Mouse (Mus musculus): ENCODE measurements at regions not wholly inside any gene's neighbourhood (a gene's known extent, or its start where the extent isn't known, plus 50 kb on each side); places are given as distances from the start of the nearest gene placed in this dataset.

GRCm38 (mm10) chr13:44235941-44236340 lies 451.4 kb downstream of the Cd83 start:
- Histone ChIP-seq H3K4me2 (no peak overlapping the region), H3K4me1 (ENCODE audit: control insufficient read depth, insufficient read depth, low read length) (peaks cover 9% of the 10 kb centered on the region), H3K4me3 (ENCODE audit: low read depth, low read length) (no peak overlapping the region), H3K27me3 (ENCODE audit: control insufficient read depth, insufficient read depth, low read length) (no peaks in the 10 kb centered on the region), H3K9ac (ENCODE audit: low read depth, low read length) (no peak overlapping the region), H3K36me3 (ENCODE audit: control insufficient read depth, insufficient read depth, low read length) (no peaks in the 10 kb centered on the region), H3K9me3 (replicated peaks; ENCODE audit: control insufficient read depth, low read length) (no peaks in the 10 kb centered on the region), H3K27ac (ENCODE audit: low read depth, low read length) (no peak overlapping the region)
- no peak for ATAC-seq (replicated peaks; ENCODE audit: insufficient number of reproducible peaks, low FRiP score, low TSS enrichment)
- 67% methylated on average over 2 of the region's 2 CpGs for WGBS (ENCODE audit: insufficient replicate concordance)

DNA sequence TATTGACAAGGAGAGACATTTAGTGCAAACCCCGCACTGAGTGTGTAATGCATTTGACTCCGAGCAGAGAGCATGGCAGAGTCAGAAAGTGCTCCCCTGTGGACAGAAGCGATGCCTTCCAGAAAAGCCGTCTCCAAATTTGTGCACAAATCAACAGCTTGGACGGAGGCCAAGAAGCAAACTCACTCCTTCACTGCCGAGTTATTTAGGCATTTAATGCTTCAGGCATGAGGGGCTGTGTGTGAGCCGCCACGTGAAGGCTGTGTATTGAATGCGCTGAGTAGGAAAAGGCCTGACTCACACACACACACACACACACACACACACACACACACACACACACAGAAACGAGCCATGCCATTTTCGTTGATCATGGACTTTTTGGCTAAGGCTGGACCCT lies 453.7 kb downstream of the Cd83 start:
- no peak overlapping the region for H3K9ac ChIP-seq (ENCODE audit: low read depth, low read length)
- H3K9me3 ChIP-seq (replicated peaks; ENCODE audit: control insufficient read depth, low read length), result no peaks in the 10 kb centered on the region
- H3K4me2 ChIP-seq, result no peak overlapping the region
- WGBS (ENCODE audit: insufficient replicate concordance), result 49% methylated on average over 11 of the region's 11 CpGs
- H3K27me3 ChIP-seq (ENCODE audit: control insufficient read depth, insufficient read depth, low read length), result no peaks in the 10 kb centered on the region
- no peak for ATAC-seq (replicated peaks; ENCODE audit: insufficient number of reproducible peaks, low FRiP score, low TSS enrichment)
- peaks cover 2% of the 10 kb centered on the region; the same call in 1 of the 2 replicates for H3K4me1 ChIP-seq (ENCODE audit: control insufficient read depth, insufficient read depth, low read length)
- H3K27ac ChIP-seq (ENCODE audit: low read depth, low read length), result no peak overlapping the region
- no peak overlapping the region for H3K4me3 ChIP-seq (ENCODE audit: low read depth, low read length)
- H3K36me3 ChIP-seq (ENCODE audit: control insufficient read depth, insufficient read depth, low read length), result no peaks in the 10 kb centered on the region

- no peak overlapping the region for H3K27ac ChIP-seq (ENCODE audit: low read depth, low read length)
- no peak overlapping the region for H3K4me2 ChIP-seq
- 86% methylated on average over 6 of the region's 6 CpGs for WGBS (ENCODE audit: insufficient replicate concordance)
- H3K4me3 ChIP-seq (ENCODE audit: low read depth, low read length), result no peak overlapping the region
- H3K4me1 ChIP-seq (ENCODE audit: control insufficient read depth, insufficient read depth, low read length), result peaks cover 8% of the 10 kb centered on the region; the same call in 1 of the 2 replicates
- no peak overlapping the region for H3K9ac ChIP-seq (ENCODE audit: low read depth, low read length)
- H3K9me3 ChIP-seq (replicated peaks; ENCODE audit: control insufficient read depth, low read length), result no peaks in the 10 kb centered on the region
- no peaks in the 10 kb centered on the region for H3K36me3 ChIP-seq (ENCODE audit: control insufficient read depth, insufficient read depth, low read length)
- no peaks in the 10 kb centered on the region for H3K27me3 ChIP-seq (ENCODE audit: control insufficient read depth, insufficient read depth, low read length)
- ATAC-seq (replicated peaks; ENCODE audit: insufficient number of reproducible peaks, low FRiP score, low TSS enrichment), result no peak
Measured at GRCm38 (mm10) chr13:44243211-44243610, 458.6 kb downstream of the Cd83 start.

DNA sequence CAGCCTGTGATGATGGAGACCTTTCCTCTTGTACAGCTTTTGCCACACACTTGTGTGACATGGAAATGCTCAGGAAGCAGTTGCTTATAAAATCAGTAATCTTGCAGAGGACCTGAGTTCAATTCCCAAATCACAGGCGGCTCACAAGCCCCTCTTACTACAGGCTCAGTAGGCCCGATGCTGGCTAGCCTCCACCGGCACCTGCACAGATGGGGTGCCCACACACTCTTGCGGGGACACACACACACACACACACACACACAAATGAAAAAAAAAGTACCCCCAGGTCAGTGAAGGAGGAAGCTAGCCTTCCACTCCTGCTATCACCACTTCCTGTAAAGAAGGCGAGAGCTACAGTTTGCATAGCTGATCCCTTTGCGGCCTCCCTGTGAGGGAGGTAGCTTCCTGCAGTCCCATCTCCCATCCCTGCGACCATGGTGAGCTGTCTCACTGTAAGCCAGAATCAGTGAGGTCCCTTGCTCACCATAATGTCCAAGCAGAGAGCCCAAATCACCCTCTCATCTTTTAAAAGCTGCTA lies 462.2 kb downstream of the Cd83 start:
- peaks cover 10% of the 10 kb centered on the region for H3K4me1 ChIP-seq (ENCODE audit: control insufficient read depth, insufficient read depth, low read length)
- H3K9ac ChIP-seq (ENCODE audit: low read depth, low read length), result no peak overlapping the region
- H3K36me3 ChIP-seq (ENCODE audit: control insufficient read depth, insufficient read depth, low read length), result no peaks in the 10 kb centered on the region
- no peak overlapping the region for H3K4me2 ChIP-seq
- 73% methylated on average over 7 of the region's 7 CpGs for WGBS (ENCODE audit: insufficient replicate concordance)
- H3K9me3 ChIP-seq (replicated peaks; ENCODE audit: control insufficient read depth, low read length), result no peaks in the 10 kb centered on the region
- no peak overlapping the region for H3K4me3 ChIP-seq (ENCODE audit: low read depth, low read length)
- H3K27me3 ChIP-seq (ENCODE audit: control insufficient read depth, insufficient read depth, low read length), result no peaks in the 10 kb centered on the region
- no peak overlapping the region; the same call in 1 of the 2 replicates for H3K27ac ChIP-seq (ENCODE audit: low read depth, low read length)
- no peak for ATAC-seq (replicated peaks; ENCODE audit: insufficient number of reproducible peaks, low FRiP score, low TSS enrichment)

- peak overlapping the region; percentile 18 for H3K4me2 ChIP-seq
- H3K27ac ChIP-seq (ENCODE audit: low read depth, low read length), result peak overlapping the region; percentile 88
- no peaks in the 10 kb centered on the region for H3K36me3 ChIP-seq (ENCODE audit: control insufficient read depth, insufficient read depth, low read length)
- peaks cover 11% of the 10 kb centered on the region for H3K4me1 ChIP-seq (ENCODE audit: control insufficient read depth, insufficient read depth, low read length)
- H3K4me3 ChIP-seq (ENCODE audit: low read depth, low read length), result no peak overlapping the region
- H3K27me3 ChIP-seq (ENCODE audit: control insufficient read depth, insufficient read depth, low read length), result no peaks in the 10 kb centered on the region
- no peaks in the 10 kb centered on the region for H3K9me3 ChIP-seq (replicated peaks; ENCODE audit: control insufficient read depth, low read length)
- H3K9ac ChIP-seq (ENCODE audit: low read depth, low read length), result no peak overlapping the region
- no peak for ATAC-seq (replicated peaks; ENCODE audit: insufficient number of reproducible peaks, low FRiP score, low TSS enrichment)
- 53% methylated on average over 11 of the region's 11 CpGs for WGBS (ENCODE audit: insufficient replicate concordance)
Measured at GRCm38 (mm10) chr13:44247861-44248260, 463.3 kb downstream of the Cd83 start.

DNA sequence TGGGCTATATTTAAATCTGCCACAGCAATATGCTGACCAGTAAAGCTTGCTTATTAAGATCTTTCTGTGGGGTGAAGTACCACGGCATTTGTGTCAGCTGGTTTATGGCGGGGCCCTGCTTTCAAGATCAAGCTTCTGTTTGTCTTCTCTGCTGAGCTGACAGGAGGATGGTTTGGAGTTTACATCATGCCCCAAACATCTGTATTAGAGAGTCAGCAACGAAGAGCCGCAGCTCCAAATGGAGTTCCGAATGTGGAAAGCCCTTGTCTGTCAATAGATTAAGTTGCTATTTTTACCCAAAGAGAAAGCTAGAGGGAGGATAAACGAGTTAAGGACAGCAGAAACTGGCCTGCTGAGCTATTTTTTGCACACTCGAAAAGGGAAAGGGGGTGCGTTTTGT lies 463.8 kb downstream of the Cd83 start:
- Histone ChIP-seq H3K9ac (ENCODE audit: low read depth, low read length) (no peak overlapping the region), H3K4me2 (peak overlapping the region; percentile 18), H3K36me3 (ENCODE audit: control insufficient read depth, insufficient read depth, low read length) (no peaks in the 10 kb centered on the region), H3K27me3 (ENCODE audit: control insufficient read depth, insufficient read depth, low read length) (no peaks in the 10 kb centered on the region), H3K27ac (ENCODE audit: low read depth, low read length) (peak overlapping the region; percentile 88), H3K4me1 (ENCODE audit: control insufficient read depth, insufficient read depth, low read length) (peaks cover 14% of the 10 kb centered on the region), H3K4me3 (ENCODE audit: low read depth, low read length) (no peak overlapping the region), H3K9me3 (replicated peaks; ENCODE audit: control insufficient read depth, low read length) (no peaks in the 10 kb centered on the region)
- WGBS (ENCODE audit: insufficient replicate concordance), result 15% methylated on average over 8 of the region's 8 CpGs
- no peak; the same call in 1 of the 2 replicates for ATAC-seq (replicated peaks; ENCODE audit: insufficient number of reproducible peaks, low FRiP score, low TSS enrichment)

DNA sequence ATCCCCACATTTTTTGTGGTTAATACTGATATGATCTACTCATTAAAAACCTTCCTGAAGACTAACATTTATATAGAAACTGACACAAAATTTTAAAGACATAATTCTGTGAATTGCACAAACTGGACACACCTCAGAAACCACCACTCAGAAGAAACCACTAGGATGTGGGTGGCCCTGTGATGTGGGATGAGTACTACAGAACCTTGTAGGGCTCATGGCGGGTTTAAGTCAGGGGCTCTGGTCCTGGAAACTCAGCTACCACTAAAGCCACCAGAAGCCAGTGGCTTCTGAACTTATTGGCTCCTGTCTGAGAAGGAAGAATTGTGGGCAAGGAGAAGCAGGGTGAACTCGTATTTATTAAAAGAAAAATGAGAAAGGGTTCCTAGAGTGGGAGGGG lies 464.5 kb downstream of the Cd83 start:
- no peak for ATAC-seq (replicated peaks; ENCODE audit: insufficient number of reproducible peaks, low FRiP score, low TSS enrichment)
- Histone ChIP-seq H3K4me3 (ENCODE audit: low read depth, low read length) (no peak overlapping the region), H3K9ac (ENCODE audit: low read depth, low read length) (no peak overlapping the region), H3K27me3 (ENCODE audit: control insufficient read depth, insufficient read depth, low read length) (no peaks in the 10 kb centered on the region), H3K4me2 (no peak overlapping the region), H3K27ac (ENCODE audit: low read depth, low read length) (peak overlapping the region; percentile 88), H3K9me3 (replicated peaks; ENCODE audit: control insufficient read depth, low read length) (no peaks in the 10 kb centered on the region), H3K4me1 (ENCODE audit: control insufficient read depth, insufficient read depth, low read length) (peaks cover 14% of the 10 kb centered on the region), H3K36me3 (ENCODE audit: control insufficient read depth, insufficient read depth, low read length) (no peaks in the 10 kb centered on the region)
- WGBS (ENCODE audit: insufficient replicate concordance), result 85% methylated on average over 2 of the region's 2 CpGs

GRCm38 (mm10) chr13:44250474-44251201 lies 466.1 kb downstream of the Cd83 start:
- Histone ChIP-seq H3K4me1 (ENCODE audit: control insufficient read depth, insufficient read depth, low read length) (peaks cover 14% of the 10 kb centered on the region), H3K4me2 (no peak overlapping the region), H3K9ac (ENCODE audit: low read depth, low read length) (no peak overlapping the region), H3K27ac (ENCODE audit: low read depth, low read length) (no peak overlapping the region), H3K36me3 (ENCODE audit: control insufficient read depth, insufficient read depth, low read length) (no peaks in the 10 kb centered on the region), H3K27me3 (ENCODE audit: control insufficient read depth, insufficient read depth, low read length) (no peaks in the 10 kb centered on the region), H3K9me3 (replicated peaks; ENCODE audit: control insufficient read depth, low read length) (no peaks in the 10 kb centered on the region), H3K4me3 (ENCODE audit: low read depth, low read length) (no peak overlapping the region)
- 84% methylated on average over 11 of the region's 11 CpGs for WGBS (ENCODE audit: insufficient replicate concordance)
- no peak for ATAC-seq (replicated peaks; ENCODE audit: insufficient number of reproducible peaks, low FRiP score, low TSS enrichment)

DNA sequence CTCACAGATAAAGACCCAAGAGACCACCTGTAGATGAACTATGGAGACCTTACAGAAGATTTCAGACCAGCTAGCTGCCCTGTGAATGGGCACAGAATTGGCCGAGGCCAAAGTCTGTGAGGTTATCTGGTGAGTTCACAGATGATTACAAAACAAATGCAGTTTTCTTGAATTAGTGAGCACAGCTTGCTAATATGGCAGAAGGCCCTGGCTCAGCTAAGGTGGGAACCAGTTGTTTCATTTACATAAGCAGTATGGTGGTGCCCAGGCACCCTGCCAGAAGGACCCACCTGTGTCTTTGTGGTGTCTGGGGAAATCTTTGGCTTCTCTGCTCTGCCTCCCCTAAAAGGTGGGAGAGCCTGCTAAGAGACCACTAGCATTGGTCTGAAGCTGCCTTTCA lies 466.9 kb downstream of the Cd83 start:
- Histone ChIP-seq H3K27ac (ENCODE audit: low read depth, low read length) (no peak overlapping the region), H3K27me3 (ENCODE audit: control insufficient read depth, insufficient read depth, low read length) (no peaks in the 10 kb centered on the region), H3K36me3 (ENCODE audit: control insufficient read depth, insufficient read depth, low read length) (no peaks in the 10 kb centered on the region), H3K4me2 (no peak overlapping the region), H3K4me1 (ENCODE audit: control insufficient read depth, insufficient read depth, low read length) (peaks cover 14% of the 10 kb centered on the region), H3K9ac (ENCODE audit: low read depth, low read length) (no peak overlapping the region), H3K4me3 (ENCODE audit: low read depth, low read length) (no peak overlapping the region), H3K9me3 (replicated peaks; ENCODE audit: control insufficient read depth, low read length) (no peaks in the 10 kb centered on the region)
- ATAC-seq (replicated peaks; ENCODE audit: insufficient number of reproducible peaks, low FRiP score, low TSS enrichment), result no peak
- 58% methylated on average over 1 of the region's 1 CpGs for WGBS (ENCODE audit: insufficient replicate concordance)
